Mouse (Mus musculus): ENCODE results near the gene Elp4. TPM values are rescaled to one million over a fixed set of nuclear protein-coding genes. Genes with fewer than 3 reads are reported as not detected.

Gene Elp4
- polyA plus RNA-seq, 1 experiment: 7.0 TPM

DNA sequence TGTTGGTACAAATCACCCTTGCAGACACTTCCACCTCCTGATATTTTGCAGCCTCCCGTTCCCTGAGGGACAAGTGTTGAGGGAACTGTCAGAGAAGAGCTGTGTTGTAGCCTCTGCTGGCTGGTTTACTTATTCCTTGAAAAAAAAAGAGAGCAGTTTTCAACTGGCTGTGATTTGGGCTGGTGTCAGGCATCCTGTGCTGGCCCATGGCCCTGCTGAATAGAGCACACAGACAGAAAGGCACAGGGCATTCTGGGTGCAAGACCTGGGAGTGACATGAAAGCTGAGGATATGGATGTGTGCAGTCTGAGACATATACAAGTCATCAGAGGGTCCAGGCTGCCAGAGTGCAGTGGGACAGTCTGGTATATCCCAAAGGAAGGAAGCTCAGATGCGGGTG is 205.7 kb downstream of the Elp4 start:
- Histone ChIP-seq H3K36me3 (ENCODE audit: control insufficient read depth, insufficient read depth) (peaks cover 4% of the 10 kb centered on the region), H3K4me3 (ENCODE audit: insufficient read depth, poor library complexity, severe bottlenecking) (no peak overlapping the region), H3K79me3 (ENCODE audit: low read depth) (no peaks in the 10 kb centered on the region), H3K27me3 (ENCODE audit: control insufficient read depth, insufficient read depth, insufficient read length) (no peaks in the 10 kb centered on the region), H3ac (ENCODE audit: control insufficient read depth, insufficient read length, low read depth) (no peak overlapping the region), H3K79me2 (ENCODE audit: control insufficient read depth, insufficient read depth) (no peaks in the 10 kb centered on the region)
- TF ChIP-seq MYOD1 (IDR thresholded peaks at IDR 0.05; ENCODE audit: control insufficient read depth, insufficient read length, low read depth) (no peak), CTCF (IDR thresholded peaks at IDR 0.05; ENCODE audit: control insufficient read depth, insufficient read depth, insufficient read length) (no peak), USF1 (IDR thresholded peaks at IDR 0.05; ENCODE audit: low read depth) (no peak), MYOG (IDR thresholded peaks at IDR 0.05; ENCODE audit: control insufficient read depth, extremely low read depth, insufficient read length) (no peak), MAX (IDR thresholded peaks at IDR 0.05) (no peak), CEBPB (IDR thresholded peaks at IDR 0.05; ENCODE audit: low read depth) (no peak), FOSL1 (IDR thresholded peaks at IDR 0.05; ENCODE audit: insufficient read depth, low read length, poor library complexity, severe bottlenecking) (no peak)

DNA sequence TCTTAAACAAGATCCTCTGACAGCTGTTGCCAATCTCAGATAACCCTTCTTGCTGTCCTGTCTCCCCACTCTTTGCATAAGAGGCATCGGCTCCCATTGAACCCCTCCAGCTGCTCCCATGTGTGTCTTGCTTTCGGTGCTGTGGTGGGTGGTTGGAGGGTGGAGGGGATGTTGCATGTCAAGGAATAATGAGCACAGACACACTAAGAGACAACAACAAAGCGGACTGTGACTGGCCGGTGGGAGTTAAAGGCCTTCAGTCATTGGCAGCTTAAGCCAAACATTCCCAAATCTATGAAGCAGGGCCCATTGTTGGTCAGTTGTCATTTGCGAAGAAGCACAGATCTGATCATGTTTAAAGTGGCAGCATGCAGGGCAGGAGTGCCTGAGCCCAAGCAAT is 206.6 kb downstream of the Elp4 start:
- TF ChIP-seq CEBPB (IDR thresholded peaks at IDR 0.05; ENCODE audit: low read depth) (no peak), MYOD1 (IDR thresholded peaks at IDR 0.05; ENCODE audit: control insufficient read depth, insufficient read length, low read depth) (no peak), FOSL1 (IDR thresholded peaks at IDR 0.05; ENCODE audit: insufficient read depth, low read length, poor library complexity, severe bottlenecking) (no peak)
- Histone ChIP-seq H3K27me3 (ENCODE audit: control insufficient read depth, insufficient read depth, insufficient read length) (no peaks in the 10 kb centered on the region), H3K79me2 (ENCODE audit: control insufficient read depth, insufficient read depth) (no peaks in the 10 kb centered on the region), H3ac (ENCODE audit: control insufficient read depth, insufficient read length, low read depth) (no peak overlapping the region), H3K4me3 (ENCODE audit: insufficient read depth, poor library complexity, severe bottlenecking) (no peak overlapping the region), H3K36me3 (ENCODE audit: control insufficient read depth, insufficient read depth) (peaks cover 4% of the 10 kb centered on the region), H3K79me3 (ENCODE audit: low read depth) (no peaks in the 10 kb centered on the region)

- TF ChIP-seq CEBPB (IDR thresholded peaks at IDR 0.05; ENCODE audit: low read depth): no peak
- TF ChIP-seq FOSL1 (IDR thresholded peaks at IDR 0.05; ENCODE audit: insufficient read depth, low read length, poor library complexity, severe bottlenecking): no peak
- no peak for TF ChIP-seq MYOD1 (IDR thresholded peaks at IDR 0.05; ENCODE audit: control insufficient read depth, insufficient read length, low read depth)
- TF ChIP-seq MAX (IDR thresholded peaks at IDR 0.05): no peak
- TF ChIP-seq MYOG (IDR thresholded peaks at IDR 0.05; ENCODE audit: control insufficient read depth, extremely low read depth, insufficient read length): no peak
- no peak for TF ChIP-seq CTCF (IDR thresholded peaks at IDR 0.05; ENCODE audit: control insufficient read depth, insufficient read depth, insufficient read length)
- TF ChIP-seq USF1 (IDR thresholded peaks at IDR 0.05; ENCODE audit: low read depth): no peak
- no peaks in the 10 kb centered on the region for H3K79me2 ChIP-seq (ENCODE audit: control insufficient read depth, insufficient read depth)
- no peaks in the 10 kb centered on the region for H3K27me3 ChIP-seq (ENCODE audit: control insufficient read depth, insufficient read depth, insufficient read length)
- H3K79me3 ChIP-seq (ENCODE audit: low read depth): no peaks in the 10 kb centered on the region
- H3K4me3 ChIP-seq (ENCODE audit: insufficient read depth, poor library complexity, severe bottlenecking): no peak overlapping the region
- no peak overlapping the region for H3ac ChIP-seq (ENCODE audit: control insufficient read depth, insufficient read length, low read depth)
- H3K36me3 ChIP-seq (ENCODE audit: control insufficient read depth, insufficient read depth): no peaks in the 10 kb centered on the region
These were observed 213.1 kb downstream of the Elp4 start for GRCm38 (mm10) chr2:105691296-105691695.

GRCm38 (mm10) chr2:105689771-105690639 is 214.4 kb downstream of the Elp4 start:
- Histone ChIP-seq H3K79me2 (ENCODE audit: control insufficient read depth, insufficient read depth) (no peaks in the 10 kb centered on the region), H3K79me3 (ENCODE audit: low read depth) (no peaks in the 10 kb centered on the region), H3K27me3 (ENCODE audit: control insufficient read depth, insufficient read depth, insufficient read length) (no peaks in the 10 kb centered on the region), H3ac (ENCODE audit: control insufficient read depth, insufficient read length, low read depth) (no peak overlapping the region), H3K4me3 (ENCODE audit: insufficient read depth, poor library complexity, severe bottlenecking) (no peak overlapping the region), H3K36me3 (ENCODE audit: control insufficient read depth, insufficient read depth) (no peaks in the 10 kb centered on the region)
- TF ChIP-seq CEBPB (IDR thresholded peaks at IDR 0.05; ENCODE audit: low read depth) (no peak), MYOG (IDR thresholded peaks at IDR 0.05; ENCODE audit: control insufficient read depth, extremely low read depth, insufficient read length) (no peak), MYOD1 (IDR thresholded peaks at IDR 0.05; ENCODE audit: control insufficient read depth, insufficient read length, low read depth) (no peak), FOSL1 (IDR thresholded peaks at IDR 0.05; ENCODE audit: insufficient read depth, low read length, poor library complexity, severe bottlenecking) (no peak), CTCF (IDR thresholded peaks at IDR 0.05; ENCODE audit: control insufficient read depth, insufficient read depth, insufficient read length) (no peak), USF1 (IDR thresholded peaks at IDR 0.05; ENCODE audit: low read depth) (no peak), MAX (IDR thresholded peaks at IDR 0.05) (no peak)

GRCm38 (mm10) chr2:105689304-105689770 is 215.0 kb downstream of the Elp4 start:
- Histone ChIP-seq H3K4me3 (ENCODE audit: insufficient read depth, poor library complexity, severe bottlenecking) (no peak overlapping the region), H3ac (ENCODE audit: control insufficient read depth, insufficient read length, low read depth) (no peak overlapping the region), H3K36me3 (ENCODE audit: control insufficient read depth, insufficient read depth) (no peaks in the 10 kb centered on the region), H3K79me2 (ENCODE audit: control insufficient read depth, insufficient read depth) (no peaks in the 10 kb centered on the region), H3K79me3 (ENCODE audit: low read depth) (no peaks in the 10 kb centered on the region), H3K27me3 (ENCODE audit: control insufficient read depth, insufficient read depth, insufficient read length) (no peaks in the 10 kb centered on the region)
- no peak for TF ChIP-seq MAX (IDR thresholded peaks at IDR 0.05)
- no peak for TF ChIP-seq CTCF (IDR thresholded peaks at IDR 0.05; ENCODE audit: control insufficient read depth, insufficient read depth, insufficient read length)
- no peak for TF ChIP-seq CEBPB (IDR thresholded peaks at IDR 0.05; ENCODE audit: low read depth)
- no peak for TF ChIP-seq FOSL1 (IDR thresholded peaks at IDR 0.05; ENCODE audit: insufficient read depth, low read length, poor library complexity, severe bottlenecking)
